Mouse (Mus musculus) spleen, adult 2 months (tissue): ENCODE results near the gene Zfp609. TPM values are rescaled to one million over a fixed set of nuclear protein-coding genes. Genes with fewer than 3 reads are reported as not detected.
"Not testable (repeated sequence)": the region's sequence is repeated elsewhere in the genome, so short reads cannot be mapped to it uniquely, and the experiment has no call there.

Experiments
- DNase-seq, 2 experiments: peaks; one replicate each; pipeline versions ENCODE4 v3.0.0 to v3.0.0-alpha.2; 2012 to 2021; ENCODE audit warnings: low spot score in 2 of 2, low read depth in 1 of 2
- H3K27ac ChIP-seq: fragments of 200-500 bp; 2 replicates; pipeline ENCODE4 v1.5.1; 2012; ENCODE audit warnings: low read length, inconsistent platforms; ENCODE audit not compliant: insufficient read depth
- H3K27me3 ChIP-seq: fragments of 200-500 bp; 2 replicates; pipeline ENCODE4 v1.6.1; 2012; ENCODE audit warnings: mild to moderate bottlenecking, moderate library complexity, low read length, inconsistent platforms; ENCODE audit not compliant: control insufficient read depth, insufficient read depth
- H3K36me3 ChIP-seq: fragments of 200-500 bp; 2 replicates; pipeline ENCODE4 v1.6.1; 2012; ENCODE audit warnings: mild to moderate bottlenecking, low read length, inconsistent platforms; ENCODE audit not compliant: control insufficient read depth, insufficient read depth
- H3K4me1 ChIP-seq: fragments of 200-500 bp; 2 replicates; pipeline ENCODE4 v1.6.1; 2011; ENCODE audit warnings: inconsistent platforms; ENCODE audit not compliant: control insufficient read depth, insufficient read depth, insufficient read length
- H3K4me3 ChIP-seq: fragments of 200-500 bp; 2 replicates; pipeline ENCODE4 v1.5.1; 2011; ENCODE audit warnings: mild to moderate bottlenecking, inconsistent platforms; ENCODE audit not compliant: insufficient read depth, insufficient read length; ENCODE audit errors: extremely low read depth
- CTCF ChIP-seq: fragments of 200-500 bp; IDR thresholded peaks from 2 replicates; pipeline ENCODE4 v1.5.1; 2011; ENCODE audit warnings: mild to moderate bottlenecking, inconsistent platforms; ENCODE audit not compliant: insufficient read depth, insufficient read length, insufficient replicate concordance; ENCODE audit errors: extremely low read depth
- POLR2A ChIP-seq: fragments of 200-500 bp; IDR thresholded peaks from 2 replicates; pipeline ENCODE4 v1.6.1; 2011; ENCODE audit warnings: low read depth, low read length, inconsistent platforms
- WGBS: fragments of 180-500 bp; shearing (Covaris S2); methylation state at CpG from one replicate; pipeline ENCODE4 v1.1.7; 2018; 5-methylcytosine and 5-hydroxymethylcytosine counted together
- polyA plus RNA-seq: library from polyadenylated mRNA; depleted of rRNA; stranded (reverse); fragments of >200 nt; gene quantifications from 2 replicates; pipeline ENCODE4 v1.2.3, GENCODE M21; 2012

Gene Zfp609
- polyA plus RNA-seq, 1 experiment, result 3.5 TPM

DNA sequence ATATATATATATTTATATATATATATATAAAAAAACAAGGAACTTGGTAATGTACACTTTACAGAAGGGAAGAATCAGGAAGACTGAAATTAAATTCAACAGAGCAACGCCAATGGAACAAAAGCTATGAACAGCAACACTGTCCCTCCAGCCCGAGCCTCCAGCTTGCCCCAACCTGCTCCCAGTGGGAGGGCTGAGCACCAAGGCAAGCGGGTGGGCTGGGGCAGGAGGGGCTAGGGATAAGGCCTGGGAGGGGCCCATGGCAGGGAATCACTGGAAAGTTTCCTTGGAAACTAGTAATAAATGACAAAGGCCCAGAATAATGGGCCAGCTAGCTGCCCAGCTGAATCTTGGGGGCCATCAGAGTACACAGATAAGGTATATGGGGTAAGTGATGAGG is 134.9 kb downstream of the Zfp609 start:
- TF ChIP-seq CTCF (no peak), POLR2A (no peak)
- DNase-seq, result no peak
- no peak overlapping the region for H3K27ac ChIP-seq
- no peaks in the 10 kb centered on the region for H3K27me3 ChIP-seq
- 70% methylated on average over 3 of the region's 3 CpGs for WGBS
- H3K4me1 ChIP-seq, result peaks cover 5% of the 10 kb centered on the region; the same call in 1 of the 2 replicates
- peaks cover 18% of the 10 kb centered on the region for H3K36me3 ChIP-seq
- no peak overlapping the region for H3K4me3 ChIP-seq

DNA sequence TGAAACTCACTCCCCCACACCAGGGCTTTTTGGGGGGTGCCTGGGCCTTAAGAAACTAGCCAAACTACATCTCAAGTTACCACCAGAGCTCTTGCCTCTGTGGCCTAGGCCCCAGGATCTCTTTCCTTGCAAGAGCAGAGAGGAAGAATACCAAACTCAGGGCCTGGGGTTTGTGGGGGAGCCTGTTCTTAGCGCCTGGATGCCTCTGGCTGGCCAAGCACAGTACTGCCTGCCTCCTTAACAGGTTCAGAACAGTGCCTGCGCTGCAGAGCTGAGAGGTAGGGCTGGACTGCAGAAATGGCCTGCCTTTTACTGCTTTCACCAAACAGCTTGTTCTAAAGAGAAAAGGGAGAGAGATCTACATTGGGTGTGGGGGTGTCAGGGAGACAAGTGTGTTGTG is 137.5 kb downstream of the Zfp609 start:
- peaks cover 12% of the 10 kb centered on the region for H3K36me3 ChIP-seq
- H3K27ac ChIP-seq, H3K4me1 ChIP-seq, DNase-seq, H3K4me3 ChIP-seq, H3K27me3 ChIP-seq: not testable (repeated sequence)
- WGBS, result 67% methylated on average over 2 of the region's 2 CpGs

DNA sequence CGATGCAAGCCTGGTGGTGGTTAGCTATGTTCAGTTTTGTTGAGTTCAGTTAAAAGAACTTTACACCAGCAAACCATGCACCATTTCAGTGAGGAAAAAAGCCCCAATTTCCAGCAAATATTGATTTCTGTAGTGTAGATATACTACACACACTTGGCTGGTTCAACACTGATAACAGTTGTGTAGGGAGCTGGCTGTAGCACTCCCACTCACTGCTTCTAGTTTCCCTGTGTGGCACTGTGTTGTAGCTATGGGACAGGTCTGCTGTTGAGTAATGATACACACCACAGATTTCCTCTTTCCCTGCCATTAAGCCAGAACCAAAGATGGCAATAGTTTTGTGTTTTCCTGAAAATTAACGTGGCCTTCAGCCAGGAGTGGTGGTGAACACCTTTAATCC is 142.7 kb downstream of the Zfp609 start:
- Histone ChIP-seq H3K36me3 (peaks cover 10% of the 10 kb centered on the region), H3K4me3 (no peak overlapping the region), H3K27ac (no peak overlapping the region), H3K27me3 (no peaks in the 10 kb centered on the region), H3K4me1 (no peaks in the 10 kb centered on the region; the same call in 1 of the 2 replicates)
- no peak for DNase-seq
- 67% methylated on average over 2 of the region's 2 CpGs for WGBS
- TF ChIP-seq CTCF (no peak), POLR2A (no peak)

DNA sequence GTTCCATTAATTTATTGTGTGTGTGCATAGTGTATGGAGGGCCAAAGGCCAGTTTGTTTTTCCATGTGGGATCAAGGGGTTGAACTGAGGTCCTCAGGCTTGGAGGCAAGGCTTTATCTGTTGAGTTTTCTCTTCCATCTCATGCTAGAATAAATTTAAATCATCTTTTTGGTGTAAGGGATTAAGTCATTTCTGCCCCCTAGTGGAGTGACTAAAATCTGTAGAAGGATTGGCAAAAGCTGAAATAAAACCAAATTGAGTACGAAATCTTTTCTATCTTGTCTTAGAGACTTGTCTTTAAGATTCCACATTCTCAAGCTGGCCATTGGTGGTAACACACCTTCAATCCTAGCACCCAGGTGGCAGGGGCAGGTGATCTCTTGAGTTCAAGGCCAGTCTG is 144.4 kb downstream of the Zfp609 start:
- TF ChIP-seq POLR2A (no peak), CTCF (no peak)
- Histone ChIP-seq H3K27ac (no peak overlapping the region), H3K36me3 (peaks cover 2% of the 10 kb centered on the region; the same call in 1 of the 2 replicates), H3K4me1 (no peaks in the 10 kb centered on the region; the same call in 1 of the 2 replicates), H3K27me3 (no peaks in the 10 kb centered on the region), H3K4me3 (no peak overlapping the region)
- no peak for DNase-seq
- 60% methylated on average over 1 of the region's 1 CpGs for WGBS

DNA sequence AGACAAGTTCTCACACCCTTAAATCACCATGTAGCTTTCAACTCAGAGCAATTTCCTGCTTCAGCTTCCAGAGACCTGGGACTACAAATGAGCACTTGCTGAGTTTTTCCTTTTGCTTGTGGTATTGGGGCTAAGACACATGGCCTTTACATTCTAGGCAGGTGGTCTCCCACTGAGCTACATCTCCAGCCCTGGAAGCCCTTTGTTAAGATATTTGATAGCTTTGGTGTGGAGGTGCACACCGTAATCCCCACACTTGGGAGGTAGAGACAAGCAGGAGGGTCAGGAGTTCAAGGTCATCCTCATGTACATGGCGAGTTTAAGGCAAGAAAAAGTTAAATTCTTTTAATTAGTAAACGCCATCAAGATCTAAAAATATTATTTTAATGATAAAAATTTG is 145.2 kb downstream of the Zfp609 start:
- Histone ChIP-seq H3K4me3 (no peak overlapping the region), H3K36me3 (0 out of 2 replicates have a peak, but pooled peaks cover 1% of the 10 kb centered on the region), H3K27ac (no peak overlapping the region), H3K27me3 (no peaks in the 10 kb centered on the region), H3K4me1 (peaks cover under 1% of the 10 kb centered on the region; the same call in 1 of the 2 replicates)
- 87% methylated on average over 3 of the region's 3 CpGs for WGBS
- TF ChIP-seq POLR2A, result no peak
- DNase-seq, result no peak

DNA sequence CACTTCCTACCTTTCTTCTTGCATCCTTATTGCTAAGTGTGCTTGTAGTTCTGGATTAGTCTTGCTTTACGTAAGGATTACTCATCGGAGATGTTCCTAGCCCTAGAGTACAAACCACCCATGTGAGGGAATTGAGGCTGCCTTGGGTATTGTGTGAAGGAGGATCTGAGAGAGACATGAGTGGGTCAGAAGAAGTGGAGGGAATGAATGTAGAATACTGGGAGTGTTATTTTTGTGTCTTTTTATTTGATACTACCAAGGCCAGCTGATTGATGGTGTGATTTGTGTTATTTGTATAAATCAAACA is 145.8 kb downstream of the Zfp609 start:
- H3K27me3 ChIP-seq, result no peaks in the 10 kb centered on the region
- H3K27ac ChIP-seq, result no peak overlapping the region
- H3K4me3 ChIP-seq, result no peak overlapping the region
- DNase-seq, result no peak
- peaks cover 2% of the 10 kb centered on the region; the same call in 1 of the 2 replicates for H3K4me1 ChIP-seq
- 0 out of 2 replicates have a peak, but pooled peaks cover 1% of the 10 kb centered on the region for H3K36me3 ChIP-seq
- 93% methylated on average over 2 of the region's 2 CpGs for WGBS
- TF ChIP-seq CTCF (no peak), POLR2A (no peak)

DNA sequence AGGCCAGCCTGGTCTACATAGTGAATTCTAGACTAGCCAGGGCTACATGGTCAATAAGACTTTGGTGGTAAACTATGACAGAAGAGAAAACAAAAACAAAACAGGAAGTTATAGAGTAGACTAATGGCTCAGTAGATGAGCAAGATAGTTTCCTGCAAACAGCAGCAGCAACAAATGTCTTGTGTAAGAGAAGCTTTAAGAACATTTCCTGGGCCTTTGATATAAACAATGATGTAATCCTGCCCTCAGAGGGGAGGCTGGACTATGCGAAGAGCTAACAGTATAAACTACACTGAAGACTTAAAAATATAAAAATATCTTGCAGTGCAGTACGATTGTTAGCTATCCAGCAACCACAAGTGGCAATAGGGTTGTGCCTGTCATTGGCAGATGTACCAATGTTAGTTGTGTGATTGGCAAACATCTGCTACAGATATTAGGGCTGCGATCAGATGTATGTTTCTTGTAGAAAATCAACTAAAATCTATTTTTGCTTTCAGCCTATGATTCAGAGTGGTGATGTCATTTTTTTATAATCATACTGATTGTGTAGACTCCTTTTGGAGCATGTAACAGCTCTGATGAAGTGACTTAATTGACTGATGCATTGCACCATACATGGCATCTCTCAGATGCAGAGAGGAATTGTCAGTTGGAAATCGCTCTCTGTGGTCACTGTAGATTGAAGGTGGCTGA is 146.3 kb downstream of the Zfp609 start:
- H3K36me3 ChIP-seq, result no peaks in the 10 kb centered on the region
- H3K4me3 ChIP-seq, result no peak overlapping the region
- no peak for DNase-seq
- TF ChIP-seq CTCF, result no peak
- TF ChIP-seq POLR2A, result no peak
- H3K27ac ChIP-seq, result no peak overlapping the region
- 76% methylated on average over 4 of the region's 4 CpGs for WGBS
- peaks cover 2% of the 10 kb centered on the region; the same call in 1 of the 2 replicates for H3K4me1 ChIP-seq
- no peaks in the 10 kb centered on the region for H3K27me3 ChIP-seq
